In genomic region chr6:115759461-115759860, GRCm38 (mm10) we compare ENCODE assay signal across 13 mouse cellular contexts. TPM values are rescaled to one million over a fixed set of nuclear protein-coding genes. Genes with fewer than 3 reads are reported as not detected.
A peak's percentile ranks its signal among the peaks of the same experiment; 100 is the strongest.
DNase-seq lines count a peak whose midpoint lies in the region; ATAC-seq and TF ChIP-seq lines count a peak whose summit lies in the region.
"Had no signal": no experiment of that assay in that cellular context is flagged by ENCODE, and none has a peak within 500 bp of the region (broad histone marks: within the 10 kb centered on the region; RNA-seq: fewer than 3 reads in every experiment).

No protein-coding gene starts in this region.

- peak; percentile 46 for DNase-seq in lung, postnatal 0 days (ENCODE audit: low spot score)
- DNase-seq in lung, adult 2 months: no peak
- peak; percentile 42 for DNase-seq in stomach, postnatal 0 days (ENCODE audit: low spot score)
- no peak for DNase-seq in heart, postnatal 14 days
- no peak for DNase-seq in layer of hippocampus, postnatal 14 days (ENCODE audit: low spot score in 2 of 2)
- DNase-seq: adrenal gland, postnatal 10 days; cerebellum, adult 9-11 months had no signal

- H3K36me3 ChIP-seq in lung, postnatal 0 days (ENCODE audit: insufficient read depth, low read length): no peaks in the 10 kb centered on the region
- no peaks in the 10 kb centered on the region for H3K36me3 ChIP-seq in intestine, embryonic 15.5 days
- H3K36me3 ChIP-seq in liver, embryonic 15.5 days (replicated peaks): no peaks in the 10 kb centered on the region
- H3K36me3 ChIP-seq in stomach, postnatal 0 days (ENCODE audit: control insufficient read depth, insufficient read depth, low read length): no peaks in the 10 kb centered on the region
- H3K36me3 ChIP-seq: heart, embryonic 13.5 days; neural tube, embryonic 13.5 days had no signal

- 25% methylated on average over 5 of the region's 5 CpGs for WGBS in lung, postnatal 0 days
- WGBS in lung, adult 2 months: 22% methylated on average over 5 of the region's 5 CpGs
- WGBS in intestine, embryonic 15.5 days: 29% methylated on average over 5 of the region's 5 CpGs
- 24% methylated on average over 5 of the region's 5 CpGs for WGBS in liver, embryonic 15.5 days (ENCODE audit: insufficient replicate concordance)
- WGBS in stomach, postnatal 0 days: 41% methylated on average over 5 of the region's 5 CpGs

- H3K9ac ChIP-seq in lung, postnatal 0 days (replicated peaks; ENCODE audit: low read depth): no peak overlapping the region
- no peak overlapping the region for H3K9ac ChIP-seq in intestine, embryonic 15.5 days
- H3K9ac ChIP-seq in liver, embryonic 15.5 days: peak overlapping the region; percentile 64
- H3K9ac ChIP-seq in stomach, postnatal 0 days (ENCODE audit: low read length): no peak overlapping the region
- H3K9ac ChIP-seq: forebrain, embryonic 13.5 days; heart, embryonic 13.5 days; neural tube, embryonic 13.5 days had no signal

- H3K27ac ChIP-seq in lung, postnatal 0 days (ENCODE audit: low read length): 0 out of 2 replicates have a peak overlapping the region, but pooled peaks have one; percentile 51
- H3K27ac ChIP-seq in intestine, embryonic 15.5 days: no peak overlapping the region
- peak overlapping the region; percentile 82 for H3K27ac ChIP-seq in liver, embryonic 15.5 days (replicated peaks)
- peak overlapping the region; percentile 90 for H3K27ac ChIP-seq in stomach, postnatal 0 days (replicated peaks)
- H3K27ac ChIP-seq: forebrain, embryonic 13.5 days; heart, embryonic 13.5 days; neural tube, embryonic 13.5 days had no signal

- ATAC-seq in lung, postnatal 0 days: peak; percentile 59
- ATAC-seq in intestine, embryonic 15.5 days: peak; percentile 24
- ATAC-seq in liver, embryonic 15.5 days (ENCODE audit: insufficient read depth): peak; percentile 4; the same call in 1 of the 2 replicates
- peak; percentile 65 for ATAC-seq in stomach, postnatal 0 days (ENCODE audit: low FRiP score, low TSS enrichment)
- ATAC-seq: forebrain, embryonic 13.5 days had no signal

- H3K4me3 ChIP-seq in lung, postnatal 0 days (ENCODE audit: low read depth, low read length): no peak overlapping the region
- no peak overlapping the region for H3K4me3 ChIP-seq in lung, adult 2 months (replicated peaks; ENCODE audit: extremely low read depth, low read depth, low read length)
- H3K4me3 ChIP-seq in intestine, embryonic 15.5 days (replicated peaks): no peak overlapping the region
- H3K4me3 ChIP-seq in liver, embryonic 15.5 days (replicated peaks): peak overlapping the region; percentile 59
- no peak overlapping the region for H3K4me3 ChIP-seq in stomach, postnatal 0 days (ENCODE audit: low read depth, low read length)
- H3K4me3 ChIP-seq: forebrain, embryonic 13.5 days; heart, embryonic 13.5 days; neural tube, embryonic 13.5 days had no signal

- no peak overlapping the region for H3K4me2 ChIP-seq in lung, postnatal 0 days (replicated peaks; ENCODE audit: low read depth, low read length)
- H3K4me2 ChIP-seq in intestine, embryonic 15.5 days (replicated peaks): no peak overlapping the region
- peak overlapping the region; percentile 70 for H3K4me2 ChIP-seq in liver, embryonic 15.5 days
- H3K4me2 ChIP-seq in stomach, postnatal 0 days (replicated peaks; ENCODE audit: low read depth): peak overlapping the region; percentile 25; the same call in 1 of the 2 replicates
- H3K4me2 ChIP-seq: forebrain, embryonic 13.5 days; heart, embryonic 13.5 days; neural tube, embryonic 13.5 days had no signal

- H3K4me1 ChIP-seq in lung, postnatal 0 days (ENCODE audit: insufficient read depth, low read depth, low read length): peaks cover 12% of the 10 kb centered on the region; the same call in 1 of the 2 replicates
- peaks cover 6% of the 10 kb centered on the region; the same call in 1 of the 2 replicates for H3K4me1 ChIP-seq in lung, adult 2 months (ENCODE audit: control insufficient read depth, insufficient read depth, low read length)
- peaks cover 19% of the 10 kb centered on the region for H3K4me1 ChIP-seq in intestine, embryonic 15.5 days (replicated peaks)
- H3K4me1 ChIP-seq in liver, embryonic 15.5 days (replicated peaks): peaks cover 92% of the 10 kb centered on the region
- no peaks in the 10 kb centered on the region for H3K4me1 ChIP-seq in stomach, postnatal 0 days (replicated peaks; ENCODE audit: control insufficient read depth, insufficient read depth)

- no peaks in the 10 kb centered on the region for H3K9me3 ChIP-seq in lung, postnatal 0 days (ENCODE audit: low read length)
- no peaks in the 10 kb centered on the region for H3K9me3 ChIP-seq in intestine, embryonic 15.5 days
- no peaks in the 10 kb centered on the region for H3K9me3 ChIP-seq in liver, embryonic 15.5 days (replicated peaks)
- H3K9me3 ChIP-seq in stomach, postnatal 0 days (ENCODE audit: control insufficient read depth, low read length): no peaks in the 10 kb centered on the region
- H3K9me3 ChIP-seq: forebrain, embryonic 13.5 days; heart, embryonic 13.5 days; neural tube, embryonic 13.5 days had no signal

- no peak for TF ChIP-seq CTCF in lung, postnatal 0 days (IDR thresholded peaks at IDR 0.05)
- no peak for TF ChIP-seq CTCF in lung, adult 2 months (IDR thresholded peaks at IDR 0.05; ENCODE audit: insufficient read depth, low read length)
- TF ChIP-seq CTCF in stomach, postnatal 0 days (IDR thresholded peaks at IDR 0.05; ENCODE audit: low read depth): no peak

- intact Hi-C loops in heart, postnatal 14 days (cut with DNase I): no loop called here

- H3K27me3 ChIP-seq in lung, postnatal 0 days (replicated peaks; ENCODE audit: insufficient read depth, low read length): no peaks in the 10 kb centered on the region
- H3K27me3 ChIP-seq in intestine, embryonic 15.5 days (replicated peaks): no peaks in the 10 kb centered on the region
- no peaks in the 10 kb centered on the region for H3K27me3 ChIP-seq in liver, embryonic 15.5 days
- no peaks in the 10 kb centered on the region for H3K27me3 ChIP-seq in stomach, postnatal 0 days (ENCODE audit: control insufficient read depth, insufficient read depth, low read length)
- H3K27me3 ChIP-seq: forebrain, embryonic 13.5 days; heart, embryonic 13.5 days; neural tube, embryonic 13.5 days had no signal

- no peak for TF ChIP-seq POLR2A in lung, adult 2 months (IDR thresholded peaks at IDR 0.05; ENCODE audit: borderline replicate concordance, extremely low read depth, low read depth, low read length)

- no peak for TF ChIP-seq EP300 in lung, postnatal 0 days (IDR thresholded peaks at IDR 0.05)
- TF ChIP-seq EP300 in stomach, postnatal 0 days (optimal IDR thresholded peaks at IDR 0.05): no peak

RNA-seq across cellular contexts. Expression of gene Tmem40, which starts 2.7 kb away (rescaled TPM):
- 4.9 and 5.5 TPM in 2 replicates for polyA plus RNA-seq in lung, postnatal 0 days (2015; fragmentation: Nextera tagmentation; extraction: Ambion mirVana)
- polyA plus RNA-seq in lung, adult 2 months (2012; rRNA removed): 2.2 and 21.5 TPM in 2 replicates
- polyA plus RNA-seq in intestine, embryonic 15.5 days (2015; fragmentation: Nextera tagmentation; extraction: Ambion mirVana): 0.78 and 1.2 TPM in 2 replicates
- polyA plus RNA-seq in liver, embryonic 15.5 days (2015; fragmentation: Nextera tagmentation; extraction: Ambion mirVana): 24.7 and 29.2 TPM in 2 replicates
- 90.6 and 100.0 TPM in 2 replicates for polyA plus RNA-seq in stomach, postnatal 0 days (2015; fragmentation: Nextera tagmentation; extraction: Ambion mirVana)
- under 1 TPM in 1 of 2 experiments, not detected in 1; 0.36 TPM for total RNA-seq in heart, postnatal 14 days (2021)
- total RNA-seq in layer of hippocampus, postnatal 14 days (2021): 1 to 10 TPM in 1 of 2 experiments, under 1 TPM in 1; 0.88 to 1.2 TPM
- polyA plus RNA-seq: small intestine, adult 2 months had no signal

RNA-seq across cellular contexts. Expression of gene Cand2, which starts 14.9 kb away (rescaled TPM):
- 2.5 and 3.0 TPM in 2 replicates for polyA plus RNA-seq in lung, postnatal 0 days (2015; fragmentation: Nextera tagmentation; extraction: Ambion mirVana)
- 5.3 and 8.4 TPM in 2 replicates for polyA plus RNA-seq in lung, adult 2 months (2012; rRNA removed)
- polyA plus RNA-seq in intestine, embryonic 15.5 days (2015; fragmentation: Nextera tagmentation; extraction: Ambion mirVana): 16.8 and 17.2 TPM in 2 replicates
- polyA plus RNA-seq in liver, embryonic 15.5 days (2015; fragmentation: Nextera tagmentation; extraction: Ambion mirVana): 2.9 and 3.0 TPM in 2 replicates
- 3.2 and 3.5 TPM in 2 replicates for polyA plus RNA-seq in stomach, postnatal 0 days (2015; fragmentation: Nextera tagmentation; extraction: Ambion mirVana)
- 10 to 100 TPM; 64.5 to 71.6 TPM for total RNA-seq in heart, postnatal 14 days (2021)
- 1 to 10 TPM; 4.5 to 5.1 TPM for total RNA-seq in layer of hippocampus, postnatal 14 days (2021)

RNA-seq across cellular contexts. Expression of gene Rpl32, which starts 49.1 kb away (rescaled TPM):
- polyA plus RNA-seq in lung, postnatal 0 days (2015; fragmentation: Nextera tagmentation; extraction: Ambion mirVana): 1,730 and 1,790 TPM in 2 replicates
- 276 and 321 TPM in 2 replicates for polyA plus RNA-seq in lung, adult 2 months (2012; rRNA removed)
- 2,172 and 2,428 TPM in 2 replicates for polyA plus RNA-seq in intestine, embryonic 15.5 days (2015; fragmentation: Nextera tagmentation; extraction: Ambion mirVana)
- polyA plus RNA-seq in liver, embryonic 15.5 days (2015; fragmentation: Nextera tagmentation; extraction: Ambion mirVana): 836 and 1,114 TPM in 2 replicates
- 2,380 and 2,431 TPM in 2 replicates for polyA plus RNA-seq in stomach, postnatal 0 days (2015; fragmentation: Nextera tagmentation; extraction: Ambion mirVana)
- 100 to 1,000 TPM; 618 to 675 TPM for total RNA-seq in heart, postnatal 14 days (2021)
- total RNA-seq in layer of hippocampus, postnatal 14 days (2021): 100 to 1,000 TPM; 500 to 526 TPM

Comparison
In these comparisons a context has a peak if more than half of its experiments do, and no peak if none do; other contexts are left out.
1. DNase-seq: peak in lung, postnatal 0 days (single experiment) and stomach, postnatal 0 days (single experiment); none in lung, adult 2 months (single experiment), heart, postnatal 14 days (0 of 2) and layer of hippocampus, postnatal 14 days (0 of 2).
2. ATAC-seq: peak in every context shown above with its lines; median percentile 65 in stomach, postnatal 0 days; 59 in lung, postnatal 0 days; 24 in intestine, embryonic 15.5 days; 4 in liver, embryonic 15.5 days.
3. H3K4me2 ChIP-seq: peak in liver, embryonic 15.5 days (single experiment) and stomach, postnatal 0 days (single experiment); none in lung, postnatal 0 days (single experiment) and intestine, embryonic 15.5 days (single experiment).